Mouse (Mus musculus) midbrain, embryonic 16.5 days (tissue): ENCODE measurements around the gene Aqp11. TPM values are rescaled to one million over a fixed set of nuclear protein-coding genes. Genes with fewer than 3 reads are reported as not detected.
A peak's percentile ranks its signal among the peaks of the same experiment; 100 is the strongest.

Source experiments
- ATAC-seq: fragments of 200-750 bp; cut with Nextera tagmentation; 2 replicates; pipeline ENCODE4 v1.8.0; 2017; ENCODE audit warnings: moderate TSS enrichment
- H3K27ac ChIP-seq: fragments of 300-500 bp; sonication (generic); 2 replicates; pipeline ENCODE4 v1.5.1; 2014; ENCODE audit warnings: mild to moderate bottlenecking, low read length, mixed read lengths
- H3K27me3 ChIP-seq: fragments of 300-500 bp; sonication (generic); 2 replicates; pipeline ENCODE4 v1.6.1; 2014; ENCODE audit warnings: low read depth, low read length, mixed read lengths; ENCODE audit not compliant: control insufficient read depth, insufficient read depth
- H3K36me3 ChIP-seq: fragments of 300-500 bp; sonication (generic); 2 replicates; pipeline ENCODE4 v1.6.1; 2014; ENCODE audit warnings: mild to moderate bottlenecking, low read length, moderate library complexity, mixed read lengths; ENCODE audit not compliant: control insufficient read depth, insufficient read depth
- H3K4me1 ChIP-seq: fragments of 300-500 bp; sonication (generic); 2 replicates; pipeline ENCODE4 v1.6.1; 2014; ENCODE audit warnings: mild to moderate bottlenecking, low read length, mixed read lengths; ENCODE audit not compliant: control insufficient read depth, insufficient read depth
- H3K4me2 ChIP-seq: fragments of 300-500 bp; sonication (generic); 2 replicates; pipeline ENCODE4 v1.6.1; 2014; ENCODE audit warnings: mild to moderate bottlenecking, low read length, mixed read lengths
- H3K4me3 ChIP-seq: fragments of 300-500 bp; sonication (generic); 2 replicates; pipeline ENCODE4 v1.5.1; 2014; ENCODE audit warnings: low read depth, mild to moderate bottlenecking, low read length, moderate library complexity, mixed read lengths
- H3K9ac ChIP-seq: fragments of 300-500 bp; sonication (generic); 2 replicates; pipeline ENCODE4 v1.6.1; 2014; ENCODE audit warnings: low read depth, low read length, mixed read lengths
- H3K9me3 ChIP-seq: fragments of 300-500 bp; sonication (generic); replicated peaks from 2 replicates; pipeline ENCODE4 v1.6.1; 2014; ENCODE audit warnings: mild to moderate bottlenecking, low read length, mixed read lengths; ENCODE audit not compliant: control insufficient read depth, poor library complexity, severe bottlenecking
- WGBS: fragments of 180-500 bp; shearing (Covaris S2); extraction: QIAGEN DNeasy Blood & Tissue Kit; methylation state at CpG from one replicate; pipeline ENCODE4 v1.1.7; 2014; 5-methylcytosine and 5-hydroxymethylcytosine counted together
- polyA plus RNA-seq: library from polyadenylated mRNA; unstranded; fragments of >200 nt; fragmentation: Nextera tagmentation; extraction: Ambion mirVana; gene quantifications from 2 replicates; pipeline ENCODE4 v1.2.1, GENCODE M21; 2015

Aqp11 gene
- polyA plus RNA-seq, 1 experiment from 2014 or later = 18.5 TPM

DNA sequence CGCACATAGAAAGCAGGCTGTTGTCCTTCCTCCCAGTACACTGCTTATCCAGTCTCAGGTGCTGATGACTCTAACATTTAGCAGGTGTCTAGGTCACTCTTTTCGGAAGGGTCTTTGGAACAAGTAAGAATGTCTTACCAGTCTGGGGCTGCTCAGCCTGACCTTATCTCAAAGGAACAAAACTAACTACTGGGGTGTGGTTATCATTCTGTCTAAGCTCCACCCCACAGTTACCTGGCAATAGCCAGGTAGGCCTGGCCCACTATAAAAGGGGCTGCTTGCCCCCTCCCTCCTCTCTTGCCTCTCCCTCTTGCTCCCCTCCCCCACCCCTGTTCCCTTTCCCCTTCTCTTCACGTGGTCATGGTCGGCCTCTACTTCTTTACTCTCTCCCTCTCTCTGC is 30.9 kb upstream of the Aqp11 start:
- Histone ChIP-seq H3K27me3 (no peaks in the 10 kb centered on the region), H3K27ac (no peak overlapping the region), H3K4me2 (no peak overlapping the region), H3K9ac (no peak overlapping the region), H3K4me3 (no peak overlapping the region), H3K4me1 (no peaks in the 10 kb centered on the region), H3K9me3 (no peaks in the 10 kb centered on the region), H3K36me3 (no peaks in the 10 kb centered on the region)
- ATAC-seq = no peak
- WGBS = 80% methylated on average over 4 of the region's 4 CpGs

DNA sequence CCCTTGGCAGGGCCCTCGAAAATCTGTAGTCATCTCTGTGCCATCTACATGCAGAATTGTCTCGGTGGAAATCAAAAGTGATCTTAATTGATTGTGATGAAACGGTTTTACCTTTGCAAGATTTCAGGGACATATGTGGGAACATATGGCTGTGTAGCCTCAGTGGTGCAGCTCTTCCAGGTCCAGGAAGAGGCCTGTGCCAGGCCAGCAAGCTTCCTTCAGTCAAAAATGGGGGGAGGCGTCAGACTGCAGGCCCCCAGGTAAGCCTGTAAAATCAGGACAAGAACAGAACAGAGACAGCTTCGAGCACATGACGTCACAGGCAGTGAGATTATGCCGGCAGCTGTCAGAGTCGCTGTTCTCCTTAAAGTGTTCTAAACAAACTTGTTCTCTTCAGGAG is 29.8 kb upstream of the Aqp11 start:
- no peak for ATAC-seq
- 80% methylated on average over 8 of the region's 8 CpGs for WGBS
- Histone ChIP-seq H3K4me2 (no peak overlapping the region), H3K9ac (no peak overlapping the region), H3K36me3 (no peaks in the 10 kb centered on the region), H3K4me1 (no peaks in the 10 kb centered on the region), H3K4me3 (no peak overlapping the region), H3K9me3 (no peaks in the 10 kb centered on the region), H3K27ac (no peak overlapping the region), H3K27me3 (no peaks in the 10 kb centered on the region)

DNA sequence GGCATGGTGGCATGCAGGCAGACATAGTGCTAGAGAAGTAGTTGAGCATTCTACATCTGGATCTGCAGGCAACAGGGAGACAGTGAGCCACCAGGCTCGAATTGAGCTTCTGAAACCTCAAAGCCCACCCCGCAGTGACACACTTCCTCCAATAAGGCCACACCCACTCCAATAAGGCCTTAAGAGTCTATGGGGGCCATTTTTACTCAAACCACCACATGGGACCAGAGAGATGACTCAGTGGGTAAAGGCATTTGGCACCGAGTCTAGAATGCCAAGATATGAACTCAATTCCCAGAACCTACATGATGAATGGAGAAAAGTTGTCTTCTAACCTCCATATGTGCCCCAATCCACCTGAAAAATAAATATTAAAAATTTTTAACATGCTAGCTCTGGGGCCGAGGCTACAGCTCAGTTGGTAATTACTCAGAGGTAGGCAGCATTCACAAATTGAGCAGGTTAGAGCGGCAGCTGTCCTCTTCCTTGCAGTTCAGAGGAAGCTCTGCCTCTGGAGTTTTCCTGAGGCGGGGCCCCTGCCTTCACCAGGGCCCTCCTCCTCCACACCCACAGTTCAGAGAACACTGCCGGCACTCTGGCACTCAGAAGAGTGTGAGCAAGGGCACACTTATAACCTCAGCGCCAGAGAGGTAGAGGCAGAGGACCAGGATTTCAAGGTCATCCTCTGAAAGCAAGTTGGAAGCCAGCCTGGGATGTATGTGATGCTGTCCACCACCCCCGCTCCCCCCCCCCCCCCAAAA is 28.5 kb upstream of the Aqp11 start:
- Histone ChIP-seq H3K9me3 (no peaks in the 10 kb centered on the region), H3K4me3 (no peak overlapping the region), H3K36me3 (no peaks in the 10 kb centered on the region), H3K27me3 (no peaks in the 10 kb centered on the region), H3K4me2 (no peak overlapping the region), H3K4me1 (no peaks in the 10 kb centered on the region), H3K9ac (no peak overlapping the region), H3K27ac (no peak overlapping the region)
- 76% methylated on average over 9 of the region's 9 CpGs for WGBS
- ATAC-seq = no peak

DNA sequence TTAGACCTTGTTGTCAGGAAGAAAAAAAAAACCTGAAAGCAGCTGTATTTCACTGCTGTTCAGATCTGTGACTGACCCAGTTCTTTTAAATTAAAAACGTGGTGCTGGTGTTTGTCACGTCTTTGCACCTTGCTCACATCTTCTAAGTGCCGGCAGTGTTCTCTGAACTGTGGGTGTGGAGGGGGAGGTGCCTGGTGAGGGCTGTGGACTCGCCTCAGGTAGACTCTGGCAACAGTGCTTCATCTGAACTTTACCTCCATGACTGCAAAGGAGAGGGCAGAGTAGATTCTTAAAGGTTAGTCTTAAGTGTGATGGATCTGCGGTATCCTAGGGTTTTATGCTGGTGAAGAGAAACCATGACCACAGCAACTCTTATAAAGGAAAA is 27.9 kb upstream of the Aqp11 start:
- no peak for ATAC-seq
- H3K27me3 ChIP-seq = no peaks in the 10 kb centered on the region
- WGBS = 85% methylated on average over 5 of the region's 5 CpGs

DNA sequence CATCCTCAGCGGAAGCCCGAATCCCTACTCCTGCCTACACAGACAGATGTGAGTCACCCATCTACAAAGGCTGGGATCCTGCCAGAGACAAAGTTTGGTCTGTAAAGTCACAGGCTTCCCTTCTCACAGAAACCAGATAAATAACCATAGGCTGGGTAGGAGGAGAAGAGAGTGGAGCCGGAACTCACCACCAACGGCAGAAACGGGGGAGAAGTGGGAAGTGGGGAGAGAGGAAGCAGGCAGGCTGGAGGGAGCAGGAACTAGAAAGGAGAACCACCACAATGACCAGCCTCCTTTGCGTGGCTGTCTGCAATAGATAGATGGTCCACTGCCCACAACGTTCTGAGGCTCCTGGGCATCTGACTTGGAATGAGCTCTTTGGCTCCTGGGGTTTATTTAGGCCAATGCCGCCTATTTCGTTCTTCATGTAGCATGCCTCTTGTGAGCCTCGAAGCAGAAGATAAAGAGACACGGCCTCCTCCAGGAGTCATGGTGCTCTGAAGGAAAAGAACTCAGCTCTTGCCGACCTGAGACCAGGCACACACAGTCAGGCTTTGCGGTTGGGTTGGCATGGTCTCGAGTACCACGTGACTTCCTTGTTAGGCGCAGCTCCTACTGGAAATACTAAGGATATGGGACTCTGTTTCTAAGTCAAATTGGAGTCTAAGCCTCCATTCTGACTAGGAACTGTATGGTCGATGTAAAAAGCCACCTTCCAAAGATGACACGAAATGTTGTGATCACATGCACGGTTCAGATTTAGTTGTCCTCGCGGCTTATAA is 27.3 kb upstream of the Aqp11 start:
- H3K4me3 ChIP-seq = no peak overlapping the region
- ATAC-seq = no peak
- no peaks in the 10 kb centered on the region for H3K36me3 ChIP-seq
- H3K27ac ChIP-seq = no peak overlapping the region
- H3K9me3 ChIP-seq = no peaks in the 10 kb centered on the region
- H3K4me1 ChIP-seq = no peaks in the 10 kb centered on the region
- H3K9ac ChIP-seq = no peak overlapping the region
- H3K4me2 ChIP-seq = no peak overlapping the region
- 91% methylated on average over 21 of the region's 21 CpGs for WGBS
- H3K27me3 ChIP-seq = no peaks in the 10 kb centered on the region

More for the DNA sequence above, 27.9 kb upstream of the Aqp11 start:
- Histone ChIP-seq H3K4me3 (no peak overlapping the region), H3K4me2 (no peak overlapping the region), H3K9me3 (no peaks in the 10 kb centered on the region), H3K27ac (no peak overlapping the region), H3K9ac (no peak overlapping the region), H3K4me1 (no peaks in the 10 kb centered on the region), H3K36me3 (no peaks in the 10 kb centered on the region)

DNA sequence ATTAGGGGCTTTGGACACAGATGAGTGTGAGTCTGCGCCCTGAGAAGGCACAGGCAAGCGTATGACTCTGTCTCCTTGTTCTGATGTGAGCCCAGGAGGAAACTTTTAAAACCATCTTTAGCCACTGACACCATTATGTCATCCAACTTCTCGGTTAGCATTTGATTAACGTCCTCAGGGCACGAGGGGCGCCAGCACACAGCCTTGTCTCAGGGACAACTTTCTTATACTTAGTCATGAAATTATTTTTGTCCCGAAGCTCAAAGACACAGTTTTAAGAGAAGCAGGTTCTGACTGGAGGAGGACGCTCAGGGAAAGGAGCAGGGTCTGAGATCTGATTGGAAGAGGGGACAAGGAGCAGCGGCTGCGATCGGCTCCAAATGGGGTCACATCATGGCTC is 26.5 kb upstream of the Aqp11 start:
- WGBS = 87% methylated on average over 11 of the region's 11 CpGs
- Histone ChIP-seq H3K27ac (no peak overlapping the region), H3K9ac (no peak overlapping the region), H3K4me2 (no peak overlapping the region), H3K9me3 (no peaks in the 10 kb centered on the region), H3K4me3 (no peak overlapping the region), H3K36me3 (no peaks in the 10 kb centered on the region), H3K4me1 (no peaks in the 10 kb centered on the region), H3K27me3 (no peaks in the 10 kb centered on the region)
- ATAC-seq = no peak

DNA sequence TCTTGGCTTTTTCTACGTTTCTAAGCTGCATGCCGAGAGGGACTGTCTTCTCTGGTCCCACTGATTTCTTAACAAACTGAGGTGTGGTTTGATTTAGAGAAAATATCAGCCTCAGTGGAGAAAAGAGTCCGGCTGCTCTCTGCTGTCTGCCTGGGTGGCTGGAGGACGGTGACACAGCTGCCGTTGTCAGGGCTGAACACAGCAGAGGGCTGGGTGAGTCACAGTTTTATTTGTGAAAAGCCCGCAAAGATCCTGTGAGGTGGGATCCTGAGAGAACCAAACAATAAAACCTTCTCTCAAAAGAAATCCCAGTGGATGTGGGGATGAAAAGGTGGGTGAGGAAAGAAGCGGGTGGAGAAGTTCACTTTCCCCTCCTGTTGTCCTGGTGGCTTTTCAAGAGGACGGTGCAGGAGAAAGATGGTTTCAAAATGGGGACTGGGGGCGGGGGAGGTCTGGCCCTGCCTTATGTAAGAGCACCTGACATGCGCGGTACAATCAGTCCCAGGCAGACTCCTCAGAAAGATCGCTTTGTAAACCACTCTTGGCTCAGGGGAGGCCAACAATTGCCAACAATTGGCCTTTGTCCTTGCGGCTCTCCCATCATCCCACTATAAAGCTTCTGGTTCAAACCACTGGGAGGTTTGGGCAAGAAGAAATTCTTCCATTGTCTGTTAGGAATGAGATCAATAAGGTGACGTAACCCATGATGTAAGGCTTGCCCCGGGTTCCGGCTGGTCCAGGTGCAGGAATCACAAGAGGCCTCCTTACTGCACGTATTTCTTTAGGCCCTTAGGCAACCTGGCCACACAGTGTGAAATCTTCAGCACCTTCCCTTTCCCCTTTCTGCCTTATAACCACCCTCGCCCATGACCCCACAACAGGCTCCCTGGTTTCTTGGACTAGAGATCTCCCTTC is 19.1 kb upstream of the Aqp11 start:
- H3K4me1 ChIP-seq = 0 out of 2 replicates have a peak, but pooled peaks cover 5% of the 10 kb centered on the region
- no peaks in the 10 kb centered on the region for H3K27me3 ChIP-seq
- peak; percentile 92 for ATAC-seq
- H3K9me3 ChIP-seq = no peaks in the 10 kb centered on the region
- H3K4me3 ChIP-seq = peak overlapping the region; percentile 7; the same call in 1 of the 2 replicates
- H3K4me2 ChIP-seq = peak overlapping the region; percentile 36
- H3K36me3 ChIP-seq = no peaks in the 10 kb centered on the region
- 21% methylated on average over 18 of the region's 18 CpGs for WGBS
- peak overlapping the region; percentile 1; the same call in 1 of the 2 replicates for H3K9ac ChIP-seq
- H3K27ac ChIP-seq = peak overlapping the region; percentile 28

DNA sequence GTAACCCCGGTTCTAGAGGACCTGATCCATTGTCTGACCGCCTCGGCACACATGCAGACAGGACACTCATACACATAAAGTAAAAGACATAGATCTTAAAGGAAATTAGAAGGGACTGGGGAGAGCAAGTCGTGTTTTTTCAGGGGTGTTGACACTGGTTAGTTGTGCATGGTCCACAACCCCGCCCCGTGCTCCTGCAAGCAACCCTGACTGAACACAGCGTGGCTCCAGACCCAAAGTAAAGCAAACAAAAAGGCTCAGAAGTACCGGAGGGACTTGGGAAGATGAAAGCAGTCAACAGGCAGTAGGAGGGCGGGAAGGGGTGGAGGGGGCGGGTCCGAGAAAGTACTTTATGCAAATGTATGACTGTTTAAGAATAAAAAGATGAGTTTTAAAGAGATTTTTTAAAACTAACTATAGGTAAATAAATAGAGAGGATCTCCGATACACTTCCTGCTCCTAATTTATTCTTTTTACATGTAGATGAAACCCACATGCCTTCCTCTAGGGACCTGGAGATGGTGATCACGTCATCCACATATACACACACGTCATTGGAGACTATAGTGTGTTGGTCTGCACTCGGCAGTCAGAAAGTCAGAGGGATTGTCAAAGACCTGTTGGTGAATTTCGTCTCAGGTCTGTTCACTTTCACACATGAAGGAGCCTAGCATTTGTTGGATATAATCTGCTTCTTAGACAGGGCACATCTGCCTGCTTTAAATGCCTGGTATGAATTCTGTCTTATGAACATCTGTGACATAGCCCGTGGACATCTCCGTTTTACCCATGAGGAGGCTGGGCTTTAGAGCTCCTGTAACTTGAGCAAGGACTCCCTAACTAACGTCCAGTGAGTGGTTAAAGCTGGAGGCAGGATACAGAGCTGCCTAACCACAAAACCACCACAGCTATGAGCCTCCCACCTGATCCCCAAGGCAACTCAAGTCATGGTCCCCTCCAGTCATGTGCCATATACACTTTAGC is 11.4 kb upstream of the Aqp11 start:
- H3K4me1 ChIP-seq = no peaks in the 10 kb centered on the region; the same call in 1 of the 2 replicates

More for the DNA sequence above, 11.4 kb upstream of the Aqp11 start:
- ATAC-seq = no peak
- no peak overlapping the region for H3K27ac ChIP-seq
- H3K36me3 ChIP-seq = no peaks in the 10 kb centered on the region
- 23% methylated on average over 19 of the region's 19 CpGs for WGBS
- H3K27me3 ChIP-seq = no peaks in the 10 kb centered on the region
- no peak overlapping the region for H3K4me3 ChIP-seq
- peak overlapping the region; percentile 9; the same call in 1 of the 2 replicates for H3K4me2 ChIP-seq
- no peaks in the 10 kb centered on the region for H3K9me3 ChIP-seq
- H3K9ac ChIP-seq = no peak overlapping the region
